Mouse (Mus musculus) lung, adult 2 months (tissue): ENCODE measurements around the gene B4galt2.

Source experiments
- CTCF ChIP-seq: fragments of 200-500 bp; IDR thresholded peaks from 2 replicates; pipeline ENCODE4 v1.5.1; 2011; ENCODE audit warnings: mild to moderate bottlenecking, low read length, control low read depth; ENCODE audit not compliant: insufficient read depth
- POLR2A ChIP-seq: fragments of 200-500 bp; IDR thresholded peaks from 2 replicates; pipeline ENCODE4 v1.6.1; 2011; ENCODE audit warnings: low read depth, mild to moderate bottlenecking, control low read depth, low read length, borderline replicate concordance; ENCODE audit errors: extremely low read depth

DNA sequence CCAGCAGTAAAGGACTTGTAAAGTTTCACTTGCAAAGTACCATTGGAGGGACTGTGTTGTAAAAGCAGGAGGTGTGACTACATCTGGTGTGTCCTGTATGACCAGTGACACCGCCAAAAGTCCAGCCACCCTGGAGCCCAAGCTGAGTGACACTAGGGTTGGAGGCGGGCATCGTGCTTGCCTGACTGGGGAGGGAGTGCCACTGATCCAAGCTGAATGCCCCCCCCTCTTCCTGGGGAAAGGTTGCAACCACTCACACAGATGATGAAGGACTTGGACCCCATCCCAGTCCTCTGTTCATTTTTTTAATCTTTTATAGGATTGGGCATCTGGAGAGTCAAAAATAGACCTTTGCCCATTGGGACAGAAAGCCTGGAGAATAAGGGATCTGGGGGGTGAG lies 41.7 kb downstream of the B4galt2 start:
- TF ChIP-seq CTCF (no peak), POLR2A (no peak)
